Mouse (Mus musculus) brain, embryonic 14.5 days (tissue): ENCODE measurements around the gene Gm21981.

ENCODE experiments used
- CTCF ChIP-seq: fragments of 200-500 bp; IDR thresholded peaks from 2 replicates; pipeline ENCODE4 v1.5.1; 2012; ENCODE audit warnings: inconsistent platforms, mild to moderate bottlenecking, moderate library complexity, borderline replicate concordance; ENCODE audit not compliant: insufficient read depth, insufficient read length; ENCODE audit errors: extremely low read depth
- POLR2A ChIP-seq: fragments of 200-500 bp; IDR thresholded peaks from 2 replicates; pipeline ENCODE4 v1.6.1; 2012; ENCODE audit warnings: mild to moderate bottlenecking, inconsistent platforms, borderline replicate concordance; ENCODE audit not compliant: poor library complexity, insufficient read depth, insufficient read length, severe bottlenecking; ENCODE audit errors: extremely low read depth

- TF ChIP-seq CTCF (no peak), POLR2A (no peak)
Observed at GRCm38 (mm10) chr17:47699055-47699454, 4.8 kb upstream of the Gm21981 start.
